Mouse (Mus musculus) hindbrain, embryonic 12.5 days (tissue): ENCODE measurements around the gene Clcf1. TPM values are rescaled to one million over a fixed set of nuclear protein-coding genes. Genes with fewer than 3 reads are reported as not detected.
A peak's percentile ranks its signal among the peaks of the same experiment; 100 is the strongest.

Experiments used
- ATAC-seq: fragments of 200-750 bp; cut with Nextera tagmentation; 2 replicates; pipeline ENCODE4 v1.8.0; 2017; ENCODE audit warnings: moderate TSS enrichment; ENCODE audit not compliant: low FRiP score
- H3K27ac ChIP-seq: fragments of 300-500 bp; sonication (generic); 2 replicates; pipeline ENCODE4 v1.5.1; 2016; ENCODE audit warnings: mild to moderate bottlenecking
- H3K27me3 ChIP-seq: fragments of 300-500 bp; sonication (generic); 2 replicates; pipeline ENCODE4 v1.6.1; 2016; ENCODE audit warnings: mild to moderate bottlenecking
- H3K36me3 ChIP-seq: fragments of 300-500 bp; sonication (generic); 2 replicates; pipeline ENCODE4 v1.6.1; 2016; ENCODE audit warnings: mild to moderate bottlenecking
- H3K4me1 ChIP-seq: fragments of 300-500 bp; sonication (generic); 2 replicates; pipeline ENCODE4 v1.6.1; 2016
- H3K4me2 ChIP-seq: fragments of 300-500 bp; sonication (generic); replicated peaks from 2 replicates; pipeline ENCODE4 v1.6.1; 2016; ENCODE audit warnings: mild to moderate bottlenecking
- H3K4me3 ChIP-seq: fragments of 300-500 bp; sonication (generic); 2 replicates; pipeline ENCODE4 v1.5.1; 2016; ENCODE audit warnings: mild to moderate bottlenecking
- H3K9ac ChIP-seq: fragments of 300-500 bp; sonication (generic); 2 replicates; pipeline ENCODE4 v1.6.1; 2016; ENCODE audit warnings: mild to moderate bottlenecking, moderate library complexity
- H3K9me3 ChIP-seq: fragments of 300-500 bp; sonication (generic); replicated peaks from 2 replicates; pipeline ENCODE4 v1.6.1; 2016; ENCODE audit warnings: mild to moderate bottlenecking
- WGBS: fragments of 180-500 bp; shearing (Covaris S2); methylation state at CpG from one replicate; pipeline ENCODE4 v1.1.7; 2016; 5-methylcytosine and 5-hydroxymethylcytosine counted together
- polyA plus RNA-seq: library from polyadenylated mRNA; unstranded; fragments of >200 nt; fragmentation: Nextera tagmentation; extraction: Ambion mirVana; gene quantifications from 2 replicates; pipeline ENCODE4 v1.2.1, GENCODE M21; 2016

The Clcf1 gene
- polyA plus RNA-seq: 2.1 and 2.8 TPM in 2 replicates

- Histone ChIP-seq H3K36me3 (no peaks in the 10 kb centered on the region), H3K27me3 (peaks cover 79% of the 10 kb centered on the region), H3K4me3 (peak within 1 kb of the TSS; percentile 63), H3K9me3 (no peaks in the 10 kb centered on the region), H3K9ac (peak within 1 kb of the TSS; percentile 78), H3K4me2 (peak within 1 kb of the TSS; percentile 96), H3K27ac (peak within 1 kb of the TSS; percentile 40; the same call in 1 of the 2 replicates), H3K4me1 (peaks cover 45% of the 10 kb centered on the region)
- WGBS: under 1% methylated on average over 43 of the region's 49 CpGs
- ATAC-seq: peak; percentile 42
Observed at GRCm38 (mm10) chr19:4214071-4214770, at the start of gene Clcf1, which contains the start of gene AC109138.7. TSS of gene Clcf1 (plus strand) at chr19:4214238. TSS of gene AC109138.7 (plus strand) at chr19:4214357.

- H3K27me3 ChIP-seq: no peaks in the 10 kb centered on the region
- no peak for ATAC-seq
- no peaks in the 10 kb centered on the region for H3K9me3 ChIP-seq
- H3K9ac ChIP-seq: no peak overlapping the region
- H3K4me3 ChIP-seq: no peak overlapping the region
- H3K4me1 ChIP-seq: peaks cover 11% of the 10 kb centered on the region
- H3K36me3 ChIP-seq: peaks cover 17% of the 10 kb centered on the region
- H3K27ac ChIP-seq: no peak overlapping the region
- H3K4me2 ChIP-seq: no peak overlapping the region
- 64% methylated on average over 2 of the region's 2 CpGs for WGBS
Observed at GRCm38 (mm10) chr19:4164721-4165120, 49.3 kb upstream of the Clcf1 start.

GRCm38 (mm10) chr19:4166678-4167476 lies 47.2 kb upstream of the Clcf1 start:
- no peaks in the 10 kb centered on the region for H3K9me3 ChIP-seq
- H3K4me2 ChIP-seq: no peak overlapping the region
- H3K4me3 ChIP-seq: no peak overlapping the region
- 88% methylated on average over 9 of the region's 9 CpGs for WGBS
- no peak for ATAC-seq
- H3K27ac ChIP-seq: no peak overlapping the region
- H3K9ac ChIP-seq: peak overlapping the region; percentile 29; the same call in 1 of the 2 replicates
- peaks cover 26% of the 10 kb centered on the region for H3K4me1 ChIP-seq
- H3K36me3 ChIP-seq: no peaks in the 10 kb centered on the region; the same call in 1 of the 2 replicates
- H3K27me3 ChIP-seq: no peaks in the 10 kb centered on the region

- H3K9me3 ChIP-seq: no peaks in the 10 kb centered on the region
- under 1% methylated on average over 42 of the region's 43 CpGs for WGBS
- peak; percentile 93 for ATAC-seq
Observed at GRCm38 (mm10) chr19:4169378-4169784, 44.7 kb upstream of the Clcf1 start.

GRCm38 (mm10) chr19:4169810-4170209 lies 44.2 kb upstream of the Clcf1 start:
- Histone ChIP-seq H3K9me3 (no peaks in the 10 kb centered on the region), H3K4me1 (peaks cover 18% of the 10 kb centered on the region), H3K4me2 (peak overlapping the region; percentile 76), H3K4me3 (peak overlapping the region; percentile 41), H3K9ac (peak overlapping the region; percentile 78), H3K27ac (peak overlapping the region; percentile 88), H3K27me3 (no peaks in the 10 kb centered on the region; the same call in 1 of the 2 replicates), H3K36me3 (no peaks in the 10 kb centered on the region)
- peak; percentile 71 for ATAC-seq
- 7% methylated on average over 27 of the region's 27 CpGs for WGBS

More at GRCm38 (mm10) chr19:4169378-4169784, 44.7 kb upstream of the Clcf1 start:
- peaks cover 16% of the 10 kb centered on the region for H3K4me1 ChIP-seq
- peak overlapping the region; percentile 41 for H3K4me3 ChIP-seq
- H3K27me3 ChIP-seq: no peaks in the 10 kb centered on the region
- peak overlapping the region; percentile 76 for H3K4me2 ChIP-seq
- peak overlapping the region; percentile 88 for H3K27ac ChIP-seq
- H3K9ac ChIP-seq: peak overlapping the region; percentile 78
- H3K36me3 ChIP-seq: no peaks in the 10 kb centered on the region

GRCm38 (mm10) chr19:4170723-4171392 lies 43.2 kb upstream of the Clcf1 start:
- Histone ChIP-seq H3K27ac (no peak overlapping the region), H3K36me3 (no peaks in the 10 kb centered on the region), H3K4me1 (peaks cover 29% of the 10 kb centered on the region), H3K9me3 (no peaks in the 10 kb centered on the region), H3K4me2 (no peak overlapping the region), H3K27me3 (no peaks in the 10 kb centered on the region; the same call in 1 of the 2 replicates), H3K4me3 (no peak overlapping the region), H3K9ac (peak overlapping the region; percentile 35)
- 90% methylated on average over 10 of the region's 10 CpGs for WGBS
- ATAC-seq: no peak

- H3K4me1 ChIP-seq: peaks cover 30% of the 10 kb centered on the region
- H3K9ac ChIP-seq: peak overlapping the region; percentile 35
- no peak for ATAC-seq
- WGBS: 72% methylated on average over 13 of the region's 13 CpGs
- no peaks in the 10 kb centered on the region; the same call in 1 of the 2 replicates for H3K27me3 ChIP-seq
- no peak overlapping the region for H3K4me3 ChIP-seq
- no peak overlapping the region for H3K27ac ChIP-seq
- H3K9me3 ChIP-seq: no peaks in the 10 kb centered on the region
- H3K4me2 ChIP-seq: no peak overlapping the region
- H3K36me3 ChIP-seq: no peaks in the 10 kb centered on the region
Observed at GRCm38 (mm10) chr19:4171393-4172290, 42.4 kb upstream of the Clcf1 start.

GRCm38 (mm10) chr19:4172925-4173324 lies 41.1 kb upstream of the Clcf1 start:
- 56% methylated on average over 11 of the region's 11 CpGs for WGBS

GRCm38 (mm10) chr19:4175368-4175947 lies 38.6 kb upstream of the Clcf1 start, which contains the start of gene Carns1:
TSS of gene Carns1 (minus strand) at chr19:4175479.
- H3K36me3 ChIP-seq: no peaks in the 10 kb centered on the region
- ATAC-seq: peak; percentile 51; the same call in 1 of the 2 replicates
- H3K4me3 ChIP-seq: no peak within 1 kb of the TSS
- H3K27me3 ChIP-seq: no peaks in the 10 kb centered on the region; the same call in 1 of the 2 replicates
- WGBS: 6% methylated on average over 11 of the region's 11 CpGs
- no peaks in the 10 kb centered on the region for H3K9me3 ChIP-seq
- peak within 1 kb of the TSS; percentile 32 for H3K9ac ChIP-seq
- peak within 1 kb of the TSS; percentile 44 for H3K4me2 ChIP-seq
- H3K27ac ChIP-seq: no peak within 1 kb of the TSS
- H3K4me1 ChIP-seq: peaks cover 22% of the 10 kb centered on the region

More at GRCm38 (mm10) chr19:4172925-4173324, 41.1 kb upstream of the Clcf1 start:
- no peak overlapping the region for H3K27ac ChIP-seq
- no peaks in the 10 kb centered on the region for H3K36me3 ChIP-seq
- H3K4me2 ChIP-seq: no peak overlapping the region
- no peaks in the 10 kb centered on the region; the same call in 1 of the 2 replicates for H3K27me3 ChIP-seq
- peaks cover 30% of the 10 kb centered on the region for H3K4me1 ChIP-seq
- H3K4me3 ChIP-seq: no peak overlapping the region
- H3K9ac ChIP-seq: no peak overlapping the region
- no peak for ATAC-seq
- no peaks in the 10 kb centered on the region for H3K9me3 ChIP-seq

- peaks cover 24% of the 10 kb centered on the region for H3K4me1 ChIP-seq
- H3K4me3 ChIP-seq: no peak overlapping the region
- no peaks in the 10 kb centered on the region for H3K9me3 ChIP-seq
Observed at GRCm38 (mm10) chr19:4180411-4180810, 33.6 kb upstream of the Clcf1 start.

GRCm38 (mm10) chr19:4181892-4182291 lies 32.1 kb upstream of the Clcf1 start:
- Histone ChIP-seq H3K9ac (no peak overlapping the region), H3K27ac (no peak overlapping the region)
- WGBS: 36% methylated on average over 3 of the region's 3 CpGs

More at GRCm38 (mm10) chr19:4180411-4180810, 33.6 kb upstream of the Clcf1 start:
- WGBS: 82% methylated on average over 7 of the region's 7 CpGs
- no peak overlapping the region for H3K9ac ChIP-seq
- H3K27me3 ChIP-seq: no peaks in the 10 kb centered on the region
- ATAC-seq: no peak
- no peaks in the 10 kb centered on the region for H3K36me3 ChIP-seq
- H3K4me2 ChIP-seq: no peak overlapping the region
- H3K27ac ChIP-seq: no peak overlapping the region

More at GRCm38 (mm10) chr19:4181892-4182291, 32.1 kb upstream of the Clcf1 start:
- ATAC-seq: no peak
- Histone ChIP-seq H3K9me3 (no peaks in the 10 kb centered on the region), H3K4me1 (peaks cover 22% of the 10 kb centered on the region), H3K4me2 (no peak overlapping the region), H3K36me3 (no peaks in the 10 kb centered on the region), H3K27me3 (no peaks in the 10 kb centered on the region; the same call in 1 of the 2 replicates), H3K4me3 (no peak overlapping the region)
